Mouse (Mus musculus) neural tube, embryonic 14.5 days (tissue): ENCODE data around the gene Gm10840. TPM values are rescaled to one million over a fixed set of nuclear protein-coding genes. Genes with fewer than 3 reads are reported as not detected.

Experiments used
- ATAC-seq: fragments of 200-750 bp; cut with Nextera tagmentation; 2 replicates; pipeline ENCODE4 v1.8.0; 2017; ENCODE audit warnings: low read depth, mild to moderate bottlenecking, moderate TSS enrichment, moderate library complexity
- H3K27ac ChIP-seq: fragments of 300-500 bp; sonication (generic); 2 replicates; pipeline ENCODE4 v1.5.1; 2014; ENCODE audit warnings: low read depth, mild to moderate bottlenecking, control low read depth, low read length, moderate library complexity, mixed read lengths
- H3K27me3 ChIP-seq: fragments of 300-500 bp; sonication (generic); 2 replicates; pipeline ENCODE4 v1.6.1; 2014; ENCODE audit warnings: low read length; ENCODE audit not compliant: control insufficient read depth, insufficient read depth
- H3K36me3 ChIP-seq: fragments of 300-500 bp; sonication (generic); 2 replicates; pipeline ENCODE4 v1.6.1; 2014; ENCODE audit warnings: low read length, mixed read lengths; ENCODE audit not compliant: control insufficient read depth, insufficient read depth
- H3K4me1 ChIP-seq: fragments of 300-500 bp; sonication (generic); 2 replicates; pipeline ENCODE4 v1.6.1; 2014; ENCODE audit warnings: low read length; ENCODE audit not compliant: control insufficient read depth, insufficient read depth
- H3K4me2 ChIP-seq: fragments of 300-500 bp; sonication (generic); 2 replicates; pipeline ENCODE4 v1.6.1; 2014; ENCODE audit warnings: mild to moderate bottlenecking, low read depth, low read length, control low read depth
- H3K4me3 ChIP-seq: fragments of 300-500 bp; sonication (generic); 2 replicates; pipeline ENCODE4 v1.5.1; 2014; ENCODE audit warnings: low read depth, low read length, control low read depth, mixed read lengths
- H3K9ac ChIP-seq: fragments of 300-500 bp; sonication (generic); replicated peaks from 2 replicates; pipeline ENCODE4 v1.6.1; 2014; ENCODE audit warnings: low read depth, mild to moderate bottlenecking, control low read depth, low read length, mixed read lengths
- H3K9me3 ChIP-seq: fragments of 300-500 bp; sonication (generic); 2 replicates; pipeline ENCODE4 v1.6.1; 2016; ENCODE audit warnings: low read length; ENCODE audit not compliant: control insufficient read depth
- WGBS: fragments of 180-500 bp; shearing (Covaris S2); extraction: QIAGEN DNeasy Blood & Tissue Kit; methylation state at CpG from one replicate; pipeline ENCODE4 v1.1.7; 2014; 5-methylcytosine and 5-hydroxymethylcytosine counted together
- polyA plus RNA-seq: library from polyadenylated mRNA; unstranded; fragments of >200 nt; fragmentation: Nextera tagmentation; extraction: Ambion mirVana; gene quantifications from 2 replicates; pipeline ENCODE4 v1.2.1, GENCODE M21; 2014

The Gm10840 gene
- polyA plus RNA-seq, 1 experiment from 2014 or later = 0.88 TPM

- H3K4me2 ChIP-seq = no peak overlapping the region
- 35% methylated on average over 8 of the region's 8 CpGs for WGBS
- no peak overlapping the region for H3K4me3 ChIP-seq
- ATAC-seq = no peak
- H3K4me1 ChIP-seq = peaks cover 5% of the 10 kb centered on the region; the same call in 1 of the 2 replicates
- no peak overlapping the region for H3K9ac ChIP-seq
- H3K36me3 ChIP-seq = peaks cover 7% of the 10 kb centered on the region; the same call in 1 of the 2 replicates
- no peaks in the 10 kb centered on the region for H3K27me3 ChIP-seq
- peak overlapping the region; percentile 77 for H3K27ac ChIP-seq
- H3K9me3 ChIP-seq = no peaks in the 10 kb centered on the region
These were observed 25.8 kb upstream of the Gm10840 start for GRCm38 (mm10) chr11:106134580-106135528.

DNA sequence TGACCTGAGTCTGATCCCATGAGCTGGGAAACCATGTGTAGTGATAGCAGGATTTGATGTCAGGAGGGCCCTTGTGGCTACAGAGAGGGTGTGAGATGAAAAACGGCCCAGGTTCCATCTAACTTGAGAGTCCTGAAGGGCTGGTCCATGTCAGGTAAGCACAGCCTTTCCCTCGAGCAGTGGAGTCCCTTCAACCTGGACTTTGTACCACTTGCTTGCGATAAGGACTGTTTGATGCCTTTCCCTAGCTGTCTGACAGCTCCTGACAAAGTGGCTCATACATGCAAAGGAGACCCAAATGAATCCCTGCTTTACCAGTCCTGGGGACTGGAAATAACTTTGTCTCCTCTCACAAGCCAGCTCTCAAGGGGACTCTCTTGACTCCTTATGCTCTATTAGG, 9.4 kb upstream of the Gm10840 start:
- Histone ChIP-seq H3K27me3 (no peaks in the 10 kb centered on the region), H3K9me3 (no peaks in the 10 kb centered on the region), H3K27ac (no peak overlapping the region), H3K36me3 (peaks cover 47% of the 10 kb centered on the region), H3K9ac (no peak overlapping the region), H3K4me1 (no peaks in the 10 kb centered on the region), H3K4me3 (no peak overlapping the region), H3K4me2 (no peak overlapping the region)
- ATAC-seq = no peak
- WGBS = 91% methylated on average over 3 of the region's 3 CpGs

DNA sequence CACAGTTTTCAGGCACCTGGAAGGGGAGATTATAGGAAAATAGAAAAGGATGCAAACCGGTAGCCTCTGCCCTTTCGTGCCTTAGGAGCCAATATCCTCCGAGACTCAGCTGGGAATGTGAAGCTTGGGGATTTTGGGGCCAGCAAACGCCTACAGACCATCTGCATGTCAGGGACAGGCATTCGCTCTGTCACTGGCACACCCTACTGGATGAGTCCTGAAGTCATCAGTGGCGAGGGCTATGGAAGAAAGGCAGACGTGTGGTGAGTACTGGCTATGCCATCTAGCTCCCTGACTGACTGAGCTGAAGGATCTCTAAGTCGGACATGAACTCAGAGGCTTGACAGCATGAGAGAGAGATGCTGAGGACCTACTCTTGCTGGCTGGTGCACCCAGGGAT, 8.5 kb upstream of the Gm10840 start:
- WGBS = 79% methylated on average over 8 of the region's 8 CpGs
- no peak overlapping the region for H3K9ac ChIP-seq
- H3K36me3 ChIP-seq = peaks cover 49% of the 10 kb centered on the region
- no peak overlapping the region for H3K27ac ChIP-seq
- no peaks in the 10 kb centered on the region for H3K9me3 ChIP-seq
- no peak for ATAC-seq
- H3K4me3 ChIP-seq = no peak overlapping the region
- H3K4me1 ChIP-seq = no peaks in the 10 kb centered on the region
- H3K27me3 ChIP-seq = no peaks in the 10 kb centered on the region
- no peak overlapping the region for H3K4me2 ChIP-seq

- Histone ChIP-seq H3K27ac (no peak overlapping the region), H3K36me3 (peaks cover 41% of the 10 kb centered on the region), H3K9ac (no peak overlapping the region), H3K9me3 (no peaks in the 10 kb centered on the region), H3K4me3 (no peak overlapping the region), H3K4me1 (peaks cover 11% of the 10 kb centered on the region), H3K27me3 (no peaks in the 10 kb centered on the region), H3K4me2 (no peak overlapping the region)
- 83% methylated on average over 5 of the region's 5 CpGs for WGBS
- no peak for ATAC-seq
These were observed 6.6 kb upstream of the Gm10840 start for GRCm38 (mm10) chr11:106154091-106154490.

- no peak overlapping the region for H3K9ac ChIP-seq
- H3K9me3 ChIP-seq = no peaks in the 10 kb centered on the region
- H3K4me3 ChIP-seq = no peak overlapping the region
- ATAC-seq = no peak
- H3K27ac ChIP-seq = no peak overlapping the region
- no peaks in the 10 kb centered on the region for H3K27me3 ChIP-seq
- no peak overlapping the region for H3K4me2 ChIP-seq
- 76% methylated on average over 2 of the region's 2 CpGs for WGBS
- H3K4me1 ChIP-seq = peaks cover 13% of the 10 kb centered on the region
- H3K36me3 ChIP-seq = peaks cover 37% of the 10 kb centered on the region
These were observed 5.9 kb upstream of the Gm10840 start for GRCm38 (mm10) chr11:106154770-106155169.

DNA sequence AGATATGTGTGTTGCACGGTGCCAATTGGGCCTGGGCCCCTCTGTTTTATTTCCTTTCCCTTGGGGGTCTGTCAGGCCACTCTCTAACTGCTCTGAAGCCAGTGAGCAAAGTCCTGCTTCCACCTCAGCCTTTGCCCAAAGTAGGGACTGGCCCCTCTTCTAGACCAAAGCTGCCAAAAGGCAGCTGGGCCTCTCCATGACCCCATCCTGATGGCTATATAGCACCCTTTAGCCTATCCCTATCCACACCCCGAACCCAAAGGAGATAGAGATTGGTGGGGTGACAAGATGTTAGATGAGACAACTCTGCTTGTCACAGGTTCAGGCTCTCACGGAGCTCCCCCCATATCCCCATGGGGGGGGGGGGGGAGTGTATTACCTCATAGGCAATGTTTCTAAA, 4.9 kb upstream of the Gm10840 start:
- ATAC-seq = no peak
- Histone ChIP-seq H3K27ac (no peak overlapping the region), H3K4me2 (no peak overlapping the region), H3K36me3 (peaks cover 30% of the 10 kb centered on the region), H3K4me1 (peaks cover 16% of the 10 kb centered on the region), H3K27me3 (no peaks in the 10 kb centered on the region), H3K9ac (no peak overlapping the region), H3K9me3 (no peaks in the 10 kb centered on the region), H3K4me3 (no peak overlapping the region)
- 59% methylated on average over 3 of the region's 3 CpGs for WGBS

DNA sequence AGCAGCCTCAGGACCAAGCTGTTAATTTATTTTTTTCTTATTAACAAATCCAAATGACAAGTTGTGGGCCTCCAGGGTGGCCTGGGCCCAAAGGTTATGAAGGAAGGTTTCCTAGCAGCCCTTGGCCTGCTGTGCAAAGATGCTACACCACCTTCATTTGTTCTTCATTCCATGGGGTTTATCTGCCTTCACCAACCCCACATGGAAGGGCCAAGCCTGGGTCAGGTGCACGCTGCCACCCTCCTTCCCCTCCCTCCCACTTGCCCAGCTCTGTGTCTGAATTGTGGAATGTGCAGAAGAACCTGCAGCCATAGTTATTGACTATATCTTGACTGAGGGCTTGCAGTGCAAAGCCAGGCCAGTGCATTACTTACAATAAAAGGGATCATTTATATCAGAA, 4.4 kb upstream of the Gm10840 start:
- H3K4me1 ChIP-seq = peaks cover 21% of the 10 kb centered on the region
- H3K27me3 ChIP-seq = no peaks in the 10 kb centered on the region
- WGBS = 83% methylated on average over 1 of the region's 1 CpGs
- H3K36me3 ChIP-seq = peaks cover 25% of the 10 kb centered on the region
- no peak overlapping the region for H3K4me2 ChIP-seq
- H3K4me3 ChIP-seq = no peak overlapping the region
- no peak overlapping the region for H3K9ac ChIP-seq
- H3K27ac ChIP-seq = no peak overlapping the region
- no peak for ATAC-seq
- no peaks in the 10 kb centered on the region for H3K9me3 ChIP-seq

GRCm38 (mm10) chr11:106157154-106157553, 3.5 kb upstream of the Gm10840 start:
- no peak overlapping the region for H3K9ac ChIP-seq
- 91% methylated on average over 7 of the region's 7 CpGs for WGBS
- H3K4me3 ChIP-seq = no peak overlapping the region
- H3K9me3 ChIP-seq = no peaks in the 10 kb centered on the region
- H3K4me1 ChIP-seq = peaks cover 24% of the 10 kb centered on the region
- H3K36me3 ChIP-seq = peaks cover 21% of the 10 kb centered on the region
- no peak overlapping the region for H3K27ac ChIP-seq
- ATAC-seq = no peak
- no peak overlapping the region for H3K4me2 ChIP-seq
- no peaks in the 10 kb centered on the region for H3K27me3 ChIP-seq

GRCm38 (mm10) chr11:106158081-106158929, 2.3 kb upstream of the Gm10840 start:
- Histone ChIP-seq H3K27me3 (no peaks in the 10 kb centered on the region), H3K4me3 (peak overlapping the region; percentile 79), H3K36me3 (peaks cover 17% of the 10 kb centered on the region), H3K9me3 (no peaks in the 10 kb centered on the region), H3K4me2 (peak overlapping the region; percentile 94), H3K27ac (peak overlapping the region; percentile 97), H3K4me1 (peaks cover 24% of the 10 kb centered on the region), H3K9ac (peak overlapping the region; percentile 97)
- ATAC-seq = no peak
- WGBS = 63% methylated on average over 14 of the region's 14 CpGs
